Mouse (Mus musculus): ENCODE results near the gene 2310061I04Rik.

2310061I04Rik gene

DNA sequence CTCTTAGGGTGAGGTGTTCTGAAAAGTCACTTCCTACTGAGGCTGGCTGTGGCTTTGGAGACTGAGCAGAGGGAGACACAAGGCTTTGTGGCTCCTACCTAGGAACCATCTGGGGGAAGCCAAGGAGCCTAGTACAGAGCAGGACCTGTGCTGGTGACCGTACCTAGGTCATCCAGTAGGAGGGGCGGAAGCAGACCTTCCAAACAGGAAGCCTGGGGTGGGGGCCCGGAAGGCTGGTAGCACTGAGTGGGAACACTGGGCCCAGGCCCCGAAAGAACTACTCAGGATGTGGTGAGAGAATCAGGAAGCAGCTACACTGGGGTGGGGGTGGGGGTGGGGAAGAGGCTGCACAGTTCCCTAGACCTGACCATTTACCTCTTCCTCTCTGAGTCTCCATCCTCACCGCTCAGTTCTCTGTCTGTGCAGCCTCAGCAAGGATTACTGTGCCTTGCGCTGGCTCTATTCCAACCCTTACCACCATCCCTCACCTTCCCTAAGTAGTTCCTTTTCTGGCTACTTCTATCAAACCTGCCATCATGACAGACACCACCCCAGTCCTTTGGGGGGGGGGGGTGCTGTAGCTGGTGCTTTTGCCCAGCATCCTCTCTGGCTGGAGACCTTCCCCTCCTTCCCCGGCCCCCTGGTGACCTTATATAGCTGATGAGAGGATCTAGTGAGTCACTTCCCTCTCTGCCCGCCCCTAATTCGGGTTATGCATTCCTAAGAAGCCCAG lies 26.9 kb downstream of the 2310061I04Rik start:
- DNase-seq (ENCODE audit: low spot score in 2 of 2), result peak; percentile 19 to 44

DNA sequence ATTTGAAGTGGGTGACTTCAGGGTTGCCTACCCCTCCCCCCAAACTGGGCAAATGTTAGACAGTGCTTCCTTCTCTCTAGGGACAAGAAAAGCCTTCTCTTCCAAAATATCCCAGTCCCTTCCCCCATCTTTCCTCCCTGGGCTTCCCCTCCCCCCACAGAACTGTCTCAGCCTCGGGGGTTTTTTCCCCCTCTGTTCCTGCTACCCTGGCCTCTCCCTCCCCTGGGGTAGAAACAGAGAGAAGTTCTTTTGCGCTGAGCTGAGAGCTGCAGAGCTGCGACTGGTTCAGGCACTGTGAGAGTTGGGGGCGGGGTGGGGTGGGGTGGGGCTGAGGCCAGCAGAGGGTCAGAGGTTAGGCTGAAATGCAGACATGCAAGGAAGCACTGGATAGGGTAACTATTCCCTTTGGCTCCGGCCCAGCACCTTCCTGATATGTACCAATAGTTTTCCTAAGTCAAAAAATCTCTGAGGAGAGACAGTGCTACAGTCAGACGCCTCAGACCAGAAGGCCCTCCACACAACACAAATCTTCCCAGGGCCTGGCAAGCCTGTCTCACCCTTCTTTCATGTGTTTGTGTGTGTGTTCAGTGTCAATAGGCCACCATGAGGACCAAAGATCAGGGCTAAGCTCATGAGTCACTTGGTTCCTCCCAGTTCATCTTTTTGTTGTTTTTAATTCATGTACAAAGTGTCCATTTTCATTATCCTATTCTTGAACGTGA lies 27.7 kb downstream of the 2310061I04Rik start:
- DNase-seq (ENCODE audit: low spot score in 2 of 2), result no peak

DNA sequence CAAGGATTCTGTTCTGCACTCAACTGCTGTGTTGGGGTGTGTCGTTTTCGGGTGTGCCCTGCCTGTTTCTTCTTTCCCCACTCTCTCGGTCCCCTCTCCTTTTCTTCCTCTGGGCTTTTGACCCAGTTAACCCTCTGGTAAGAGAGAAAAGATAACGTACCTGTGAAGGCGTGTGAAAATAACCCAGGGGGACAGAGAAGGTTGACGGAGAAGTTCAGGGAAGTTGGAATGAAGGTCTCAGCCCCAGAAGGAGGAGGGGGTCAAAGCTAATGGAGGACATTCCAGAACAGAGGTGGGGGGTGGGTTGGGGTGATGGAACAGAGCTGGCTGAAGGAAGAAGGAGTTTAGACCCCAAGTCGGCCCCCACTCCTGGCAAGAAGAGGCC lies 28.3 kb downstream of the 2310061I04Rik start:
- DNase-seq (ENCODE audit: low spot score in 2 of 2), result no peak

DNA sequence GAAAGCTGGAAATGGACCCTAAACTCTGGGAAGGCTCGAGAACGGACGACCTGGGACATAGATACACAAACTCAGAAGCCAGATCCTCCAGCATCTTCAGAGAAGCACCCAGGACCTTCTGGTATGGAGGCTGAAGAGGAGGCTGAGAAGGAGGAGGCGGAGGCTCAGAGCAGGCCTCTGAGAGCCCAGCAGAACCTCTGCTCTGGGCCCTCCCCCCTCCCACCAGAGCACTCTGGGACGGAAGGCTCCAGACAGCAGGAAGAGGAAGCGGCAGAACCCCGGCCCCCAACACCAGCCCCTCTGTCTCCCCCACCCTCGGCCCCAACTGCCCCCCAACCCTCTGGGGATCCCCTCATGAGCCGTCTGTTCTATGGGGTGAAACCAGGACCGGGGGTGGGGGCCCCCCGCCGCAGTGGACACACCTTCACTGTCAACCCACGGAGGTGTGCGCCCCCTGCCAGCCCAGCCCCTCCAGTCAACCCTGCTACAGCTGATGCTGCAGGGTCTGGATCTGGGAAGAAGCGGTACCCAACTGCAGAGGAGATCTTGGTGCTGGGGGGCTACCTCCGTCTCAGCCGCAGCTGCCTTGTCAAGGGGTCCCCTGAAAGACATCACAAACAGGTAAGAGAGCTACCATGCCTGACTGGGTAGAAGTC lies 28.9 kb downstream of the 2310061I04Rik start:
- no peak for DNase-seq (ENCODE audit: low spot score in 2 of 2)

DNA sequence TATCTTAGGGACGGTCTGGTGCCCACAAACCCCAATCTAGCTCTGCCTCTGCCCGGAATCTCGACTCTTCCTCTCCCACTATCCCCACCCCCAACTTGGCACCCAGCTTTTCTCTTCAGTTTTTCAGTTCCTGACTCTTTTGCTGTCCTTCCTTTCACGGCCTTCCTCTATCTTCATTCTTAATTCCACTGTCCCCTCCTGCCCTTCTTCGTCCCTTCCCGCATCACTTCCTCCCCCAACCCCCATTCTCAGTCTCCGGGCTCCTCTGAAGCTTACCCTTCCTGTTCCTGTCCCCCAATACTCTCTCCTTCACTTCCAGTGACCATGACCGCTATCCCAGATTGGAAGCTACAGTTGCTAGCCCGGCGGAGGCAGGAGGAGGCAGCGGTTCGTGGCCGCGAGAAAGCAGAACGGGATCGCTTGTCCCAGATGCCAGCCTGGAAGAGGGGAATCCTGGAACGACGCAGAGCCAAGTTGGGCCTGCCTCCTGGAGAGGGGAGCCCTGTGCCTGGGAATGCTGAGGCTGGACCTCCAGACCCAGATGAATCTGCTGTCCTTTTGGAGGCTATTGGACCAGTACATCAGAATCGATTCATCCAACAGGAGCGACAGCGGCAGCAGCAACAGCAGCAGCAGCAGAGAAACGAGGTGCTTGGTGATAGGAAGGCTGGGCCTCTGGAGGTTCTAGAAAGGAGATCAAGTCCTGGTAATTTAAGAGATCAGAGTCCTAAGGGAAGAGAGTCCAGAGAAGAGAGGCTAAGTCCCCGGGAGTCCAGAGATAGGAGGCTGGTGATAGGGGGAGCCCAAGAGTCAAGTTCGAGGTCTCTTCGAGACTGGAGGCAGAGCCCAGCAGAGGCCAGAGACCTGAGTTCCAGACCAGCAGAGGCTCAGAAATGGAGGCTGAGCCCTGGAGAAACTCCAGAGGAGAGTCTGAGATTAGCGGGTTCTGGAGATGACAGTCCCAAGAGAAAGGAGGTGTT lies 30.0 kb downstream of the 2310061I04Rik start:
- DNase-seq (ENCODE audit: low spot score in 2 of 2), result peak in 1 of 2 experiments; percentile 31

DNA sequence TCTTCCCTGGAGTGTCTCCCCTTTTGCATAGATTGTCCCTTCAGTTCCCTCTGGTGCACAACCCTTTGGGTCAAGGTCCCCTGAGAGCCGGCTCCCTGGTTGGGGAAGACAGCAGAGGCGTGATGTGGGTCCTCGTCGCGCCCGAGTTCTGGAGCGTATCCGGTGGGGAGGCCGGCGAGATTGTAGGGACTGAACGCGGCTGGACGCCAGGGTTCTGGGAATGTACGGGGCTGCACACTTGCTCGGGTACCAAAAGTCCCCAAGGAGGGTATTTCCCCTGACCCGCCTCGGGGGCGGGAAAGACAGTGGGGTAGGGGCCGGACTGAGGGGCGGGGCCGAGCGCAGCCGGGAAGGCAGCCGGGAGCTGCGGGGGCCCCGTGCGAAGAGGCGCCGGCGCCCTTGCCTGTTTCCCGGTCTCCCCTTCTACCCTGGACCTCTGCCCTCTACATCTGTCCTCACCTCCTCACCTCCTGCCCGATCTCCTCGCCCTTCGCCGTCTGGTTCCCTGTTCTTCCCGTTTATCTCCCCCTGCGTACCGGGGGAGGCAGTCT lies 30.9 kb downstream of the 2310061I04Rik start:
- peak; percentile 46 to 56 for DNase-seq (ENCODE audit: low spot score in 2 of 2)

DNA sequence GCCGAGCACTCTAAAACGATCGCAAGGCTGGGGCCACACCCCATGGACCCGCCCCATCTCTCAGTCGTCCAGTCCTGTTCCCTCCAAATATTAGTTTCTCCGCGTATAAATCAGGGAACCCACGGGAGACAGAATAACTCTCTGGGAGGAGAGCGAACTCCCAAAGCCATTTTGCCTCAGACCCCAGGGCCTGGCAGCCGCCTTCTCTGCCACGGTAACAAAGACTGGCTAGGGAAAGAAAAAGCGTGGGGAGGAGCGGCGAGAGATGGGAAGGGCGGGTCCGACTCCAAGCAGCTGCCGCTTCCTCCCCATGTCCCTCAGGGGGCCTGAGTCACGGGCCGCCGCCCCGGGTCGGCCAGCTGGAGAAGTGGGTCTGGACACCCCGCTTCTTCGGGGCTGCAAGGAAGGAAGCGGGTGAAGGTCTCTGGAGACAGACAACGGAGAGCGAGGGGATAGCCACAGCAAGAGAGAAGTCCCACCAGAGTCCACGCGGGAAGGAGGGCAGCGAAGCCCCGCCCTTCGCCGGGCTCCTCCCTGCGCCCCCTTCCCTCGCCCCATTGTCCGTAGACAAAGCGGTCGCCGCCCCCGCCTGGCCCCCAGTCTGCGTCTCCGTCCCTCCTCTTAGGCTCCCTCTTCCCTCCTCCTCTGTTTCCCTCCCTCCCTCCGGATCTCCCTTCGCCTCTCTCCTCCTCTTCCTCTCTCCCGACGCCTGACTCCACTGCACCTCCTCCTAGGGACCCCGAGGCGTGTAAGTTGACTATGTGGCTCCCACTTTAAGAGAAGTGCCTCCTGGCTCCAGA lies 31.6 kb downstream of the 2310061I04Rik start, which contains the start of gene Ppp1r18:
Gene Ppp1r18, plus strand, starts transcription at position 113 of the 800 bp plus-strand sequence.
- DNase-seq (ENCODE audit: low spot score in 2 of 2), result peak; percentile 51 to 52

DNA sequence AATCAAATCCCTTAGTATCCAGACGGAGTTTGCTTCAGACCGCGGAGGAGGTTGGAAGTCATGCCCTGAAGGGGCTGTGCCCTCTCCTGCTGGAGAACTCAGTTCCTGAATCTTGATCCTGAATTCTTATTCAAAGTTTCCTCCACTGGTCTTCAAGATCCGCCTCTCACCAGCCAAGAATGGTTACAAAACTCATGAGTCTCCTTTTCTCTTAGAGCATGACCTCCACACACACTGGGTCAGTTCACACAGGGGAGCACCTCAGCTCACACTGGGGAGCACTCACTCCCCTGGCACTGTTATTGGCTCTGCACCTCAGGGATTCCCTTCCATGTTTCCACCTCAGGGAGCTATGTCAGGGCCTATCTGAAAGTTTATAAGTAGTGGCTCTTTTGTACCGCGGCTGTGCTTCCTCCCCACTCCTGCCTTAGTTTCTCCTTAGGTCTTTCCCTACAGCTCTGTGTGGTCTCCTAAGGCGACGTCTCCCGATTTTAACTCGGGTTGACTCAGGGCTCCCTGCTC lies 32.3 kb downstream of the 2310061I04Rik start:
- no peak for DNase-seq (ENCODE audit: low spot score in 2 of 2)

DNA sequence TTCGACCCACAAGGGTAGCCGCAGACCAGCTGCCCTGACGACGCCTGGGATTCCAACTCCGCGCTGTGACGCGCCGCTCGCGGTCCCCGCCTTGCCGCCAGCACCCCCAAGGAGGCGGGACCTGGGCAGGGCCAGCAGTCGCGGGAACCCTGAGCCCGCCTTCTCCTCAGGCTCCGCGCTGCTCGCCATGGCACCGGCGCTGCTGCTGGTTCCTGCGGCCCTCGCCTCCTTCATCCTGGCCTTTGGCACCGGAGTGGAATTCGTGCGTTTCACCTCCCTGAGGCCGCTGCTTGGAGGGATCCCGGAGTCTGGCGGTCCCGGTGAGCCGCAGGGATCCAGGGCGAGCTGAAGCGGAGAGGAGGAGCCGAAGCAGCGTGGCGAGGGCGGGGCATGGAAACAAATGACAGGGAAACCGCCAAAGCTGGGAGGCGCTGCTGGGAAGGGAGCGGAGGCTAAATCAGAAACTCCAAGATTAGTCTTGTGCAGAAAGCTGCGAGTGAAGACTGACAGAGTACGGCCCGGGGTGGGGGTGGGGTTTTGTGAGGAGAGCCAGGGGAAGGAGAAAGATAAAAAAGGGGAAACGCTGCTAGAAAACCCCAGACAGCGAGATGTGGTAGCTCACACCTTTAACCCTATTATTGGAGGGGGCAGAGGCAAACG lies 35.9 kb downstream of the 2310061I04Rik start, which contains the start of gene Nrm:
Gene Nrm, plus strand, starts transcription at position 121 of the 660 bp plus-strand sequence.
- peak; percentile 84 to 96 for DNase-seq (ENCODE audit: low spot score in 2 of 2)

DNA sequence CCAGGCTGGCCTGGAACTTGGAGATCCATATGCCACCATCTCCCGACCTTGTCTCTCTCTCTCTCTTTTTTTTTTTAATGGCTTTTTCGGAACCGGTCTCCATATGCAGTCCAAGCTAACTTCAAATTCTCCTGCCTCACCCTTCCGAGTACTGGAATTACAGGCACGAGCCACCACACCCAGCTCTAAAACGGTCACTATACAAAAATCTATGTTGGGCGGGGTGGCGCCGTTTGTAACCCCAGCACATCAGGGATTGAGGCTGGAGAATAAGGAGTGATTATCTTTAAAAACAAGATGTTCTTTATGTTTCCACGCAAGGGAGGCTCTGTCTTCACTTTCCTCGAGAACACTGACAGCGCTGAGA lies 36.4 kb downstream of the 2310061I04Rik start:
- DNase-seq (ENCODE audit: low spot score in 2 of 2), result no peak

DNA sequence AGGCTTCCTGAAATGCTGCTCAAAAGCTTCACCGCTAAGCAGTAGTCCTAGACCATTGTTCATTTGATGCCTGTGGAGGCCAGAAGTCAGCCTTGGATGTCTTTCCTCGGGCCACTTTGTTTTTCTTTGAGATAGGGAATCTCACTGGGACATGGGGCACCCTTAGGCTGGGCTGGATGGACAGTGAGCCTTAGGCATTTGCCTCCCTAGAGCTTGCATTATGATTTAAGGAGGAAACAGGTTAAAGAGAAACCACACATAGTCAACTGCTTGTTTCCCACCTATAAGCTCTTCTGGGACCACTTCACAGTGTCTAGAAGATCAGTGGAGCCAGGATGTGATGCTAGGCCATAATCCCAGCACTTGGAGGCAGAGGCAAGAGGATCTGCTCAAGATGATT lies 37.4 kb downstream of the 2310061I04Rik start:
- no peak for DNase-seq (ENCODE audit: low spot score in 2 of 2)

DNA sequence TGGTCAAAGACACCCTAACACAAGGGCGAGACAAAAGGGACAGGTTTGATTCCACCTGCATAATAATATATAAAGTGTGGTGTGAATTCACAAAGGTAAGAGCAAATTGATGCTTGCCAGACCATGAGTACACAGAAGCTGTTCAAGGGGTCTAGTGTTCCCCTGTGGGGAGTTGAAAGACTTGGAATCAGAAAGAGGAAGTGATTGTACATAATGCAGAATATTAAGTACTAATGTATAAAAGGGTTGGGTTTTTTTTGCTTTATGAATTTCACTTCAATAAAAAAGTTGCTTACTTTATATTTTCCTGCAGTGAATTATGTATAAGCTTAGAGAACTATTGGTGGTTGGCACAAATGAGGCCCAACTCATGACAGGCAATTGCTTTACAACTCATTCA lies 37.9 kb downstream of the 2310061I04Rik start:
- no peak for DNase-seq (ENCODE audit: low spot score in 2 of 2)

DNA sequence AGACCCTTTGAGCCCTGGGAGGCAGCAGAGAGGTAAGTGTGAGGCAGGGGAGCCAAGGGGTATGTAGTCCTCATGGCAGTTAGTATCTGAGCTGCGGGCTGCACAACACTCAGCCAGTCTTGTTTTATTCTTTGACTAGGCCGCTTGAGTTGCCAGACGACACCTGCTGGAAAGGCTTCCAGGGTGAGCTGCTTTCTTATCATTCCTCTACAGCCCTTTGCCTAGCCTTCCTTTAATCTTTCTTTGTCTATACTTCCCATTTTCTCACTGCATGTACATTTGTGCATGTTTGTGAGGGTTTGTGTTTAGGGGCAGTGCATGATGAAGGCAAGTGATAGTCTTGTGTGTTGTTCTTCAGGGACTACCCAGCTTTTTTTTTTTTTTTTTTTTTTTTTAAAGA lies 46.3 kb downstream of the 2310061I04Rik start:
- no peak for DNase-seq (ENCODE audit: low spot score in 2 of 2)

DNA sequence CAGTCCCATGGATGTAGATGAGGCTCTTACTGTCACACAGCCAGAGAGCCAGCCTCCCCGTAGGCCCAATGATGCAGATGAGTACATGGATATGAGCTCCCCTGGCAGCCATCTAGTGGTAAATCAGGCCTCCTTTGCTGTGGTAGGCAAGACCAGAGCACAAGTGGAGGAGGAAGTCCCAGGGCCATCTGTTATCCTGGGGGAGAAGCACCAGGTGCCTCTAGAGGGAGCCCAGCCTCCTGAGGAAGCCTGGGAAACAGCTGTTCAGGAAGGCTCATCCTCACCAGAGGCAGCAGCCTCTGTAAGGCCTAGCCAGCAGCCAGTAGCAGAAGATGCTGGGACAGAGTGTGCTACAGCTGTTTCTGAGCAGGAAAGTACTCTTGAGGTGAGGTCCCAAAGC lies 49.1 kb downstream of the 2310061I04Rik start:
- DNase-seq (ENCODE audit: low spot score in 2 of 2), result no peak

DNA sequence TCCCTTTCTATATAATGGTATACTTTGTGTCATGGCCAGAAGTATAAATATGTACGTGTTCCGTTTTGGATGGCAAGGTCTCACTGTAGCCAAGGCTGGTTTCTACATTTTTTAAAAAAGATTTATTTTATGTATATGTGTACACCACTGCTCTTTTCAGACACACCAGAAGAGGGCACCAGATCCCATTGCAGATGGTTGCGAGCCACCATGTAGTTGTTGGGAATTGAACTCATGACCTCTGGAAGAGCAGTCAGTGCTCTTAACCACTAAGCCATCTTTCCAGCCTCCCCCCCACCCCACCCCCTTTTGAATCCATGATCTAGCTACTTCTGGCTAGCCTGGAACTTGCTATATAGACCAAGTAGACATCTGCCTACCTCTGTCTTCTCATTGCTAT lies 53.7 kb downstream of the 2310061I04Rik start:
- DNase-seq (ENCODE audit: low spot score in 2 of 2), result no peak

Measured in urinary bladder, adult 18-20 months (tissue).